31 mouse cellular contexts compared by ENCODE assay signal in genomic region chr5:86244880-86245279, GRCm38 (mm10). TPM values are rescaled to one million over a fixed set of nuclear protein-coding genes. Genes with fewer than 3 reads are reported as not detected.
A peak's percentile ranks its signal among the peaks of the same experiment; 100 is the strongest.
DNase-seq lines count a peak whose midpoint lies in the region; ATAC-seq and TF ChIP-seq lines count a peak whose summit lies in the region.
"Had no signal": no experiment of that assay in that cellular context is flagged by ENCODE, and none has a peak within 500 bp of the region (broad histone marks: within the 10 kb centered on the region; RNA-seq: fewer than 3 reads in every experiment).

No protein-coding gene starts in this region.

- no peak overlapping the region for H3K4me3 ChIP-seq in CH12.LX (replicated peaks in 1 of 3; ENCODE audit: low read depth in 2 of 3, low read length in 2 of 3, poor library complexity in 1 of 3)
- H3K4me3 ChIP-seq: embryonic facial prominence, embryonic 15.5 days; forebrain, embryonic 12.5 days; heart, embryonic 12.5 days; hindbrain, embryonic 10.5 days had no signal

- TF ChIP-seq CTCF in CH12.LX (conservative IDR thresholded peaks at IDR 0.05 in 1 of 2, IDR thresholded peaks at IDR 0.05 in 1 of 2; ENCODE audit: low read depth in 2 of 2, low read length in 2 of 2) (no peak), Patski (IDR thresholded peaks at IDR 0.05) (no peak)

- no peaks in the 10 kb centered on the region for H3K36me3 ChIP-seq in CH12.LX (replicated peaks in 1 of 2; ENCODE audit: control insufficient read depth in 1 of 2, insufficient read depth in 1 of 2, low read length in 1 of 2)
- H3K36me3 ChIP-seq: embryonic facial prominence, embryonic 15.5 days; forebrain, embryonic 12.5 days; heart, embryonic 12.5 days; hindbrain, embryonic 10.5 days had no signal

- H3K27ac ChIP-seq in CH12.LX (ENCODE audit: insufficient read depth, low read depth) = no peak overlapping the region
- H3K27ac ChIP-seq: embryonic facial prominence, embryonic 15.5 days; forebrain, embryonic 12.5 days; hindbrain, embryonic 10.5 days; hindbrain, embryonic 14.5 days had no signal

- no peaks in the 10 kb centered on the region for H3K9me3 ChIP-seq in CH12.LX (replicated peaks; ENCODE audit: low read length)
- H3K9me3 ChIP-seq: embryonic facial prominence, embryonic 15.5 days; forebrain, embryonic 12.5 days; heart, embryonic 12.5 days; hindbrain, embryonic 10.5 days had no signal

- no peaks in the 10 kb centered on the region for H3K79me2 ChIP-seq in CH12.LX (replicated peaks; ENCODE audit: control insufficient read depth, extremely low read depth, insufficient read depth, poor library complexity, severe bottlenecking)

- no peak for TF ChIP-seq POLR2A in CH12.LX (IDR thresholded peaks at IDR 0.05; ENCODE audit: low read depth, low read length)

- dilution Hi-C loops in CH12.LX (cut with MboI; ENCODE audit: extremely low pct_ligation_motif_present, extremely low pct_unique_long_range_greater_than_20kb, low sequenced_read_pairs) = no loop called here

- no peak for TF ChIP-seq RAD21 in CH12.LX (IDR thresholded peaks at IDR 0.05; ENCODE audit: low read depth, low read length)

- H3K4me1 ChIP-seq in CH12.LX (ENCODE audit: control insufficient read depth in 1 of 2, insufficient read depth in 2 of 2) = peaks cover 0 to 4% of the 10 kb centered on the region in 2 experiments; a peak in 1 of 4 replicates
- H3K4me1 ChIP-seq: embryonic facial prominence, embryonic 15.5 days; forebrain, embryonic 12.5 days; heart, embryonic 12.5 days; hindbrain, embryonic 10.5 days had no signal

- peak; percentile 99 for DNase-seq in 3T3-L1 (ENCODE audit: low read depth, low spot score)
- peak; percentile 29 for DNase-seq in CH12.LX (ENCODE audit: extremely low read depth)
- peak; percentile 90 for DNase-seq in Patski (ENCODE audit: low read depth, low spot score)
- DNase-seq in fibroblast of lung, adult 2 months (ENCODE audit: low read depth) = peak; percentile 64
- DNase-seq in heart, postnatal 4 days = no peak
- DNase-seq in thymus, postnatal 10 days (ENCODE audit: low spot score in 2 of 2) = no peak
- DNase-seq in adrenal gland, adult 18-20 months (ENCODE audit: low spot score in 2 of 2) = no peak
- DNase-seq in cerebellum, adult 9-10 months = no peak
- DNase-seq: adrenal gland, adult 8-10 months; cerebellum, adult 11-12 months; cerebellum, adult 9-11 months; cerebellum, postnatal 36 days; embryo, embryonic 11 days; gastrocnemius, postnatal 14 days; kidney, adult 2 months had no signal

- in situ Hi-C loops in CH12.LX (cut with MboI; ENCODE audit: low pct_ligation_motif_present, low pct_unique_long_range_greater_than_20kb, low sequenced_read_pairs) = no loop called here
- in situ Hi-C loops in Patski (cut with MboI; ENCODE audit: low pct_unique_long_range_greater_than_20kb) = no loop called here

- no peak for TF ChIP-seq EP300 in CH12.LX (IDR thresholded peaks at IDR 0.05; ENCODE audit: low read length)

- H3K9ac ChIP-seq in CH12.LX (ENCODE audit: insufficient read depth, low read depth) = no peak overlapping the region
- H3K9ac ChIP-seq: embryonic facial prominence, embryonic 15.5 days; forebrain, embryonic 12.5 days; heart, embryonic 12.5 days; hindbrain, embryonic 14.5 days had no signal

- POLR2A ChIA-PET in Patski (lab: Charles Lee) = no interaction called here

- CTCF ChIA-PET in Patski (lab: Charles Lee) = no interaction called here

- H3K4me2 ChIP-seq in CH12.LX (ENCODE audit: insufficient read depth, low read depth, poor library complexity, severe bottlenecking) = no peak overlapping the region
- H3K4me2 ChIP-seq: embryonic facial prominence, embryonic 15.5 days; forebrain, embryonic 12.5 days; heart, embryonic 12.5 days; hindbrain, embryonic 14.5 days had no signal

- H3K27me3 ChIP-seq in CH12.LX (replicated peaks) (no peaks in the 10 kb centered on the region), Patski (no peaks in the 10 kb centered on the region)
- H3K27me3 ChIP-seq: embryonic facial prominence, embryonic 15.5 days; forebrain, embryonic 12.5 days; heart, embryonic 12.5 days had no signal

- peak; percentile 100 for ATAC-seq in Patski
- ATAC-seq: forebrain, embryonic 16.5 days; intestine, embryonic 16.5 days had no signal

TF ChIP-seq in CH12.LX, 34 proteins besides CTCF, POLR2A, EP300 and RAD21:
- no peak for TF ChIP-seq MAFK (IDR thresholded peaks at IDR 0.05; ENCODE audit: insufficient replicate concordance, low read length)
- TF ChIP-seq MAX (IDR thresholded peaks at IDR 0.05; ENCODE audit: low read length) = no peak
- TF ChIP-seq SIN3A (IDR thresholded peaks at IDR 0.05; ENCODE audit: low read length) = no peak
- no peak for TF ChIP-seq ETS1 (conservative IDR thresholded peaks at IDR 0.05; ENCODE audit: low read depth, low read length)
- no peak for TF ChIP-seq GABPA (IDR thresholded peaks at IDR 0.05; ENCODE audit: insufficient replicate concordance, low read depth, low read length)
- no peak for TF ChIP-seq MEF2A (IDR thresholded peaks at IDR 0.05; ENCODE audit: borderline replicate concordance, low read depth, low read length)
- no peak for TF ChIP-seq PAX5 (IDR thresholded peaks at IDR 0.05; ENCODE audit: low read length)
- TF ChIP-seq HCFC1 (IDR thresholded peaks at IDR 0.05; ENCODE audit: low read depth, low read length) = no peak
- TF ChIP-seq MXI1 (IDR thresholded peaks at IDR 0.05; ENCODE audit: low read depth, low read length) = no peak
- TF ChIP-seq CHD1 (IDR thresholded peaks at IDR 0.05; ENCODE audit: low read depth, low read length) = no peak
- no peak for TF ChIP-seq JUND (conservative IDR thresholded peaks at IDR 0.05; ENCODE audit: low read depth, low read length)
- no peak for TF ChIP-seq ZC3H11A (IDR thresholded peaks at IDR 0.05; ENCODE audit: low read depth, low read length)

RNA-seq across cellular contexts. Expression of gene Tmprss11c, which starts 44.2 kb away (rescaled TPM):
- not detected in 2 replicates for total RNA-seq in CH12.LX (2012; rRNA removed)
- not detected in 2 replicates for total RNA-seq in CH12.LX (2014; rRNA removed)
- not detected in 2 replicates for polyA plus RNA-seq in CH12.LX (2012; ENCODE audit: insufficient read length, low read depth)
- polyA plus RNA-seq in Patski (2021) = not detected
- not detected for total RNA-seq in heart, postnatal 4 days (2021)
- total RNA-seq in adrenal gland, adult 18-20 months (2021) = not detected
- total RNA-seq: adrenal gland, adult 8-10 months; adrenal gland, postnatal 4 days; ES-E14; gastrocnemius, adult 18-20 months; gastrocnemius, postnatal 14 days; granulocyte monocyte progenitor cell, adult 5-6 weeks; heart, adult 8-10 months had no signal
- polyA plus RNA-seq: brain, embryonic 14.5 days; embryonic facial prominence, embryonic 11.5 days; embryonic facial prominence, embryonic 15.5 days; forebrain, embryonic 12.5 days; forebrain, embryonic 16.5 days; heart, embryonic 12.5 days; heart, embryonic 16.5 days; hindbrain, embryonic 10.5 days; hindbrain, embryonic 14.5 days; intestine, embryonic 16.5 days; kidney, adult 2 months; kidney, embryonic 16.5 days had no signal

RNA-seq across cellular contexts. Expression of gene Gnrhr, which starts 47.2 kb away (rescaled TPM):
- not detected in 2 replicates for total RNA-seq in CH12.LX (2012; rRNA removed)
- total RNA-seq in CH12.LX (2014; rRNA removed) = not detected in 2 replicates
- not detected in 2 replicates for polyA plus RNA-seq in CH12.LX (2012; ENCODE audit: insufficient read length, low read depth)
- polyA plus RNA-seq in Patski (2021) = not detected
- total RNA-seq in heart, postnatal 4 days (2021) = not detected
- total RNA-seq in adrenal gland, adult 18-20 months (2021) = under 1 TPM; 0.61 to 0.66 TPM
- total RNA-seq: ES-E14; gastrocnemius, adult 18-20 months; gastrocnemius, postnatal 14 days; granulocyte monocyte progenitor cell, adult 5-6 weeks had no signal
- polyA plus RNA-seq: brain, embryonic 14.5 days; embryonic facial prominence, embryonic 11.5 days; embryonic facial prominence, embryonic 15.5 days; forebrain, embryonic 12.5 days; forebrain, embryonic 16.5 days; heart, embryonic 12.5 days; heart, embryonic 16.5 days; hindbrain, embryonic 10.5 days; hindbrain, embryonic 14.5 days; intestine, embryonic 16.5 days; kidney, adult 2 months; kidney, embryonic 16.5 days had no signal

Comparison
In these comparisons a context has a peak if more than half of its experiments do, and no peak if none do; other contexts are left out.
1. DNase-seq: peak in 3T3-L1 (single experiment), CH12.LX (single experiment), Patski (single experiment) and fibroblast of lung, adult 2 months (single experiment); none in heart, postnatal 4 days (single experiment), thymus, postnatal 10 days (0 of 2), adrenal gland, adult 18-20 months (0 of 2) and cerebellum, adult 9-10 months (single experiment).